Mouse (Mus musculus) gonadal fat pad, adult 2 months (tissue): ENCODE measurements at regions not wholly inside any gene's neighbourhood (a gene's known extent, or its start where the extent isn't known, plus 50 kb on each side); places are given as distances from the start of the nearest gene placed in this dataset.

Experiments
- DNase-seq: peaks from one replicate; pipeline ENCODE4 v3.0.0-alpha.2; 2012; ENCODE audit warnings: low read depth

DNA sequence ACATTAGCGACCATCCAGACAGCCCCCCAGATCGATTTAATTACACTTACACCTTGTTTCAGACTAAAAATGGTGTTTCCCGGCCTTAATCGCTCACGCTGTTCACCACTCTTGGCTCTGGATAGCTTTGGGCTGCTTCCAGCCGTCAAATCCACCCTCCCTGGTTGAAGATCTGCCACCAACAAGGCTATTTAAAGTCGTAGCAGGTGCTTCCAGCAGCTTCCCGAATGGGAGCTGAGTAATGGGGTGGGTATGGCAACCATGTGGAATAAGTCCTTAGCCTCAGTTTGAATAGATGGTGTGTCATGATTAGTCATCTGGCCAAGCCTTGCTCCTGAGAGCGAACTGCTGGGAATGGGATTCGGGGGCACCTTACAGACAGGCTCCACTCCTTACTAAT lies 312.8 kb upstream of the 4931429L15Rik start:
- no peak for DNase-seq

DNA sequence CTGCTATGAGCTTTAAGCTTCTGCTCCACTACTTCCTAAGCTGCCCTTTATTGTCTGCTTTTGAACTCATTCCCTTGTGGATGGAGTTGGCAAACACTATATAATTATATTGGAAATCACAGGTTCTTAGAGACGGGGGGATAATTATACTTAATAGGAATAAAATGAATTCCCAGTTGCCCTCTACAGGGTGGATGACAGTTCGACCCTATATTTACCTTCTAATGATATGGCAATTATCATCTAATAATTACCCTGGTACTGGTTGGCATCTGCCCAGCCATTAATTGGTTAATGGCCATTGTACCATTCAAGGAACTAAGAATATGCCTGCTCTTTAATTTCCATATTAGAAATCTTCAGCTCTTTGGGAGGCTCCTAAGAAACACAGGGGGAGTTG lies 302.5 kb upstream of the 4931429L15Rik start:
- no peak for DNase-seq

DNA sequence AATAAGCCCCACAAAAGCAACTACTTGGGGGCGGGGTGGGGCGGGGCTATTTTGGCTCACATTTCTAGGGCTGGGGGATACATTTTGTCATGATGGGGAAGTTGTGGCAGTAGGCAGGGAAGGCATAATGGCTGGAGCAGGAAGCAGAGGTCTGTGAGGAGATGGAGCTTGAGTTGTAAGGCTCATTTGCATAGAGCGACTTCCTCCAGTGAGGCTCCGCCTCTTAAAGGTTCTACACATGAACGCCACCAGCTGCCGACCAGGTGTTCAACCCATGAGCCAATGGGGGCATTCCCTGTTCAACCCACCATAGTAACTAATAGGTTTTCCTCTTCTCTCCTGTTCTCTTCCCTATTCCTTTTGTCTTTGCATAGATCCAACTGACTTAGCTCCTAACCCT lies 302.1 kb upstream of the 4931429L15Rik start:
- no peak for DNase-seq

DNA sequence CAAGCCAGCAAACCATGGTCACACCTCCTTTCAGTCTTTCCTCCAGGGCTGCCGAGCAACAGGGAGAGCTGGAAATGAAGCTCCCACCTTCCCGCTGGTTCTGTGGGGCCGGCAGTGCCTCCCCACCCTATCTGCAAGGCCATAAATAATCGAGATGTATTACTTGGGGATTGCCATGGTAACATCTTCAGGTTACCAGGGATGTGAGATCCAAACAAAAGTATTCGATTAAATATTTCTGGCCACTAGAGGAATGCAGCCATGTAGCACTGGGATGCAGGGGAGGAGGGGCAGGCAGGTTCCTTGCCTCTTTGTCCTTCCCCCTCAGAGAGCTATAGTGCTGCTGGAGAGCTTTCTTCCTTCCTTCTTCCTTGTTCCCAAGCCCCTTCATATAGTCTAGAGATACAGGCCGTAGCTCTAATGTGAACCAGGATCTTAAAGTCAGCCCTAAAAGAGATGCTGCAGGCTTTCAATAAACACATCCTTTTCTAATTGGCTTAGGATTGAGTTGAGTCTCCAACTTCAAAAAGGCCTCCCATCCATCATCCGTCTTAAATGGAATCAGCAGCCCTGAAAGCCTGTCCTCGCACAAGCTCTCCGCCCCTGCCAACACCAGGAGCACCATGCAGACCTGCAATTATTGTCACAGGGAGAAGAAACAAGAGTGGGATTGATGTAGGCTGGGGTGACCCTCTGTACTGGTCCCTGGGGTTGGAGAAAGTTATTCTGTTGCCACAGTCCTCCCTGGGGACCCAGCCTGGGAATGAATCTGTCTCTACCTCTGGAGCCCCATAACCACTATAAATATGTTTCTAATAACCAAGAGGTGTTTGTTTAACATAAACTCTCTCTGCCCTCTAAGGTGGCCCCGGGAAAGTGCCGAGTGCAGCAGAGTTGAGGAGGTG lies 290.6 kb upstream of the 4931429L15Rik start:
- no peak for DNase-seq

DNA sequence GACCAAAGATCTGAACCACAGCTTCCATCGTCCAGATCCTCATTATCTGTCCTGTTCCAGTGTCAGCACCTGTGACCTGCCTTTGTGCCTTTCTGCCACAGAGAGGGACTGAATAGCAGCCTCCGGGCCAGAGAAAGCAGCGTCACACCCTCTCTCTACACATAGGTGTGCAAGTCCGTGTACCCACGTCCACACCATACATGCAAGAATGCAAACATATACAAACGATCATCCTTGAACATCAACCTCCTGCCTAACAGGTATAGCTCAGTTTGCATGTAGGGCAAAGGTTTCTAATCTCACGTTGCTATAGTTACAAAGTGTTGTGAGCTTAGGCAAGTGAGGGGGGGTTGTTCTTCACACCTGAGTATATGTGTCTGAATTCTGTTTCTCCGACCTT lies 288.9 kb upstream of the 4931429L15Rik start:
- no peak for DNase-seq

DNA sequence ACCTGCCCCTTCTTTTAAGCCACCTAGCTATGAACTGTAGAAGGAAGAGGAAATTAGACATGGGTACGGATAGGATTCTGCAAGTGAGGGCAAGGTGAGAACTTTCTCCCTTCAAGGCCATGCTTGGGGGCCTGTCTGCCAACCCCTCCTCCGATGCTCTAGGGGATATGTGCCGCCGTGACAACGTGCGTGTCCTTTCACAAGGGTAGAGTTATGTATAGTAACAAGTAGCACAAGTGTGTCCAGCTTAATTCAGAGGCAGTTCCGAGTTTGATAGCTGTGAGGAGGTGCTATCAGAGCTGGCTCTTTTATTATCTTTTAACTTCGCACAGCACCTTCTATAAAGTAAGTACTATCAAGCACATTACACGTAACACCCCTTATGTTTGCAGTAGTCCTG lies 281.0 kb upstream of the 4931429L15Rik start:
- DNase-seq, result no peak

DNA sequence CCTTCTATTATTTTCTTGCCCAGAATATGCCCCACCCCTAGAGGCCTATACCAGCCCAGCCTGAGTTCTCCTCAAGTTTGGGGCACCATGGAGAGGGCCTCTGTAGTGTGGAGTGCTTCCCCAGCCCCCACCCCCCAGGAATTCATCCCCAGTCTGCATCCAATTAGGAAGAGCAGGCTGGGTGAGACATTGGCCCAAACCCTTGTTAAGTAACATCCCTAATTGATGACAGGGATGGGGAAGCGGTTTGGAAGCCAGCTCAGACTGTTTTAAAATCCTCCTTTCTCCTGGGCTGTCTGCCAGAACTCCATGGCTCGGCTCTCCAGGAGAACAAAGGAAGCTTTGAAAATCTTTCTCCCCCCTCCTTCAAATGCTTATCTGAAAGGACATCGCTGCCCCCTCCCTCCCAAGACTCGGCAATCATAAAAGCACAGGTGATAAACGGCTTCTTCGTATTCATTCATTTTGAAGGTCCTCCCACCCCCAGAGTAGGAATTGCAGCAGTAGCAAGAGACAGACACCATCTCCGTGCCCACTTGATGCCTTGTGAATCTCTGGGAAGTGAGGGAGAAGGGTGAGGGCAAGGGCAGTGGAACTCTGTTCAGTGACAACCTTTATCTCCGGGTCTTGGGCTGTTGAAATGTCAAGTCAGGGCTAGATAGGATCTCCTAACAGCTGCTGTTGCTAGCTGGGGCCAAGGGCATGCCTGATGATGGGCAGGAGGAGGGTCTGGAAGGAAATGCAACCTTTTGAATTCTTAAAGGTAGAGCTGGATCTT lies 280.3 kb upstream of the 4931429L15Rik start:
- no peak for DNase-seq

DNA sequence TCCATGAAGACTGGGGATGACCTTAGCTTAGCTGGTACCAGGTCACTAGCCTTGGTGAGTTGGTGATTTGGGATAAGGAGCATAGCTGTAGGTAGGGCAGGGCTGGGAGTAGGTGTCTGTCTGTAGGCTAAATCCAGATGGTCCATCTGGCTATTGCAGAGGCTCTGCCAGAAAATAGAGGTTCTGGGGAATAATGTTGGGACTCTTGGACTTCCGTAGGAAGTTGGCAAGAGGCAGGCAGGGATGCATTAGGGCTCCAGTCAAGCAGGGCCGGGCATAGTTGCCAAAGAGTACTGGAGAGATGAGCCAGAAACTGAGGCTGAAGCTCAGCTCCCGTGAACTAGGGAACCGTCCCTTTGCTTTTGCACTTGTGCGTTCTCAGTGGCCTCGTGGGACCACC lies 278.7 kb upstream of the 4931429L15Rik start:
- no peak for DNase-seq

DNA sequence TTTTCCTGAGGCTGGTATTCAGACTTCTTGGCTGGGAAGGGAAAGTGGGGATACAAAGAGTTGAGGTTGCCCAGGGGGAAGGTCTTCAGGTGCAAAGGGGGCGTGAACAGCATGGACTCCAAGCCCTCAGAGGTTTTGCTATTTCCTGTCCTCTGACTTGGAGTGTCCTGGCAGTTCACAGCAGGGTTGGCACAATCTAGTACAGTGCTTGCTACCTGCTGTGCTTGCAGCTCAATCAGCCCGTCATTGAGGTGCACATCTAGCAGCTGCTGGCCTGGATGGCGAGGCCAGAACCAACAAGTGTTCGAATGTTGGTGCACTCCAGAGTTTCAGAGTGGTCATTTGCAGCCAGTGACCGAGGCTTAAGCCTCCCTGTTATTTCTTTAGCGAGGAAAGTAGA lies 273.7 kb upstream of the 4931429L15Rik start:
- DNase-seq, result no peak

DNA sequence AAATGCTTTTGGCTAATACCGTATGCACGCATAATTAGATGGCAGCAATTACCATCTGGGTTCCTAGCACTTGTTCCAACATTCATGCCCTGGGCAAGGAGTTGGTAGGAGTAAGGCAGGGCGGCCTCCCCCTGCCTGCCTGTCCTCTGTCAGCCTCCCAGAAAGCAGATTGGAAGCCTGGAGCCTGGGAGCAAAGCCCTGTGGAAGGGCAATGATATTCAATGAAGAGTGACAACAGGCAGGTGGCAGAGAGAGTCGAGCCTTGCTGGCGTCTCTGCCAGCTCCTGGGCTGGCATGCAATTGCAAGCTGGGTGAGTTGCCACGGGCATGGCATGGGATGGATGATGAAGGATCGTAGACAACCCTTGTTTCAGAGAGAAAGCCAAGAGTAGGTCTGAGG lies 273.1 kb upstream of the 4931429L15Rik start:
- DNase-seq, result no peak

DNA sequence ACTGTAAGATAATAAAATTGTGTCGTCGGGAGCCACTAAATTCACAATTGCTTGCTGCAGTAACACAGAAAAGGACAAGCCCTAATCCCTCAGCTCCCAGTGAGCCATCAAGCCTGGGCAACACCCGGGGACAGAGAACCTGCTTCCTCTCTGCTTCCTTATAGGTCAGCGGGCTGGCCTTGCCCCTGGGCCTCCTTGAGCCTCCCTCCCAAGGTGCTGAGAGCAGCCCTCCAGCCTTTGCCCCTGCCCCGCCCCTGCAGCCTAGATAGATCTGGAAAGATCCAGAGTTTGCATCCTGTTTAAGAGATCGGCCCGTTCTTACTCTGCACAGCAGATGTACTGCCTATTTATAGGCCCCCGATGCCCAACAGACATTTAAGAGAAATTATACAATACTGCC lies 267.0 kb upstream of the 4931429L15Rik start:
- DNase-seq, result no peak

DNA sequence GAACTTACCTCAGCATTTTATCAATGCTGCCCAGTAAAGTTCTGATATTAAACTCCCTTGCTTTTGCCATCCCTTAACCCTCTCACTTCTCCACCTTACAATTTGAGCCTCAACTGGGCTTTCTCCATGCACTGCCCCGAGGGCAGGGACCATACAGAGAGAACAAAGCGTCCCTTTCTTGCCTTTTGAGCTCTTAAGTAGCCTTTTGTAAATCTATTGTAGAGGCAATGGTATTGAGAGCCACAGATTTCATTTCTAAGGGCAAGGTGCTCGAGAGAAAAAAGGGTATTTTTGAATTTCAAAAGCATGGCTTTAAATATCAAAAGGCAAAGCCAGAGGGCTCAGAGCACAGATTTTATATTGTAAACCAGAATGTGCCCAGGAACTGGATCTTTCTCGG lies 262.1 kb upstream of the 4931429L15Rik start:
- no peak for DNase-seq

DNA sequence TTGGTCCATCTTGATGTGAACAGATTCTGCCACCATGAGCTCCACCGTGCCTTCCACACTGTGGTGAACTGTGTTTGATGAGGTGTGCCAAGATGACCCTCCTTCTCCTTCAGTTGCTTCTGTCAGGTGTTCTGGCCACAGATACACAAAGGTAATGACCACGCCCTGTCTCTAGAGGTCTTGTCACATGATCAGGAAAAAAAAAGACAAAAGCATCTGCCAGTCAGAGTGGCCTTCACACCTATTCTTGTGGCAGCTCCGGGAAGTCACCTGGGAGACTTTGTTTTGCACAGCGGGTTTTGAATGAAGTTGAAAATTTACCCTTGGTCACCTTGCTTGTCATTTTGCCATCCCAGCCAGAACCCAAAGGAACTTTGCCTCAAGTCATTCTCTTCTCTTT lies 242.5 kb upstream of the 4931429L15Rik start:
- no peak for DNase-seq

DNA sequence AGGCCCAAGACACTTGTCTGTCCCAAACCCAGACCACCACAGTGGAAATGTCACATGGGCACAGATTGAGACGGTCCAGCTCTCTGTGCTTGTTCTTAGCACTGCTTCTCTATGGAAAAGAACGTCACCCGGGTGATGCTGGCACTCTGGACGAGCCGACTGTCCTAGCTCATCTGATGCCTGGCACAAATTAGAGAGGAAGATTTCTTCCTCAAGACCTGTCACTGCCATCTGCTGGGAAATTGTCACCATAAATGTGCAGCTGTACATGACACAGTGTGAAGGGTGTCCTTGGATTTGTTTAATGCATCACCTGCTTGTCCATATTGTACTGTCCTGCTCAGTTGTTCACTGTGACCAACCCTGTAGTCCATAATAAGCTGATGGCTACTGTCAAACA lies 238.7 kb upstream of the 4931429L15Rik start:
- no peak for DNase-seq

DNA sequence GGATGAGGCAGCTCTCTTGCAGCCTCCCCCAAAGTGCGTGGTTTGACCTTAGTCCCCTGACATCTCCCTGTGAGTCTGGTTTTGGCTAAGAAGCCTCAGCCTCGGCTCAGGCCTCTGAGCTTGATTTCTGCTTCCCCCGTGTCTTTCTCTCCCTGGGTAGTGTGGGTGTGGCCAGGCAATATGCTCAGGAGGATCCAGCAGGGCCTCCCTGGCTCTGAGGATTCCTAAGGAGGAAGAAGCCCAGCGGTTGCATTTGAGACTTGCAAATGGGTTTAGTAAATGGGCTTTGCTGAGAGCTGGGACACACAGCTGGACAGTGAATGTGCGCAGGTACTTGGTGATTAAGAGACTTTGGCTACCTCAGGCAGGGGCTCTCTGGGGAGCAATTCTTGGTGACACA lies 238.0 kb upstream of the 4931429L15Rik start:
- DNase-seq, result no peak

DNA sequence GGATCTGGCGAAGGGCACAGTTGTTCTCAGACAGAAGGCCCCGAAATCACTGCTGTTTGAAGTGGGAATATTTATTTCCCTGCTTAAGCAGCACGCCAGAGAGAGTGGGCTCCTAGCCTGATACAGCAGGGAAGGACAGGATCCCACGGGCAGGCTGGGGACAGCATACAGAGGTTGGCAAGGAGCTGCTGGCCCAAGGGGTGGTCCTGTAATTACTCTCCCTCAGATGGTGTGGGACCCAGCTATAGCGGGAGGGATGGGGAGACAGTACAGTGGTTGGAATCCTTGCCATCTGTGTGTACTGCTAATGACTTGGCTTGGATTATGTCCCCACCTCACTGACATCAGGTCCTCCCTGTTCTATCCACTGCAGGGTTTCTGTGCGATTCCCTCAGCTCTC lies 235.4 kb upstream of the 4931429L15Rik start:
- no peak for DNase-seq

DNA sequence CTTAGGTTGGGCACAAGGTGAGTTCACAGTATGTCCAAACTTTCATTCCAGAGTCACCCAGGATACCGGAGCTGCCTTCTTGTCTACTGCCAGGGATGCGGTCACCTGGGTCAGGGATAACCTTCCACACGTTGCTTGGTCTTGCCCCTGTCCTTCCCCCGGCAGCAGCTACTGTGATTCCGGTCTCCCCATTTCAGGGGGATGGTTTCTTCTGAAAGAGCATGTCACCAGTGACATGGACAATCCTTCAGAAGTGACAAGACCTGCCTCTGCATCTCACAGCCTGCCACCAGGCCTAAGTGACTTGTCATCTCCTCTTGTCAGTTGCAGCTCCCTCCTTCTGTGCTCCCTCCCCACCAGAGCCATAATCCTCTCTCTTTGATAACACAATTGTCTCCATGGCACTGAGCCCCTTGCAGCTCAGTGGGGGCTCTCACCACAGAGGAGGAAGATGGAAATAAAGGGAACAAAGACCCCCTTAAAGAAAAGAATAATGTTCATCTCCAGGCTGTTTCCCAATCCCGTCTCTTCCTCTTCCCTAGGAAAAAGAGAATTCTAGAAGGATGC lies 234.9 kb upstream of the 4931429L15Rik start:
- no peak for DNase-seq

DNA sequence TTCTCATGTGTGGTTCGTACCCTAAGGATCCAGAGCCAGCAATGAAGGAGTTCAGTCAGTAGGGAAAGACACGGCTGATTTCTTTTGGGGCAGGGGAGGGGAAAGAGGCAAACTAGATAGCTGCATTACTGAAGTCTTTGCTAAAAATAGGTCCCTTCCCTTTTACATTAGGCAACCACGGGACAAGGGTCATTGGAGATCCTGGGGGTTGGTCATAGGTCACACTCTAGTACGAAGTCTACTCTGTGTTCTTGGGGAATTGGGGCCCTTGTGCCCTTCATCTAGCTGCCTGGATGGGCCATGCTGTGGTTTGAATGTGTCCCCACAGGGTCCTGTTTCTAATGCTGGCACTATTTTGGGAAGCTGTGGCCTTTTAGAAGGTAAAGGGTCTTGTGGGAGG lies 229.6 kb upstream of the 4931429L15Rik start:
- no peak for DNase-seq

DNA sequence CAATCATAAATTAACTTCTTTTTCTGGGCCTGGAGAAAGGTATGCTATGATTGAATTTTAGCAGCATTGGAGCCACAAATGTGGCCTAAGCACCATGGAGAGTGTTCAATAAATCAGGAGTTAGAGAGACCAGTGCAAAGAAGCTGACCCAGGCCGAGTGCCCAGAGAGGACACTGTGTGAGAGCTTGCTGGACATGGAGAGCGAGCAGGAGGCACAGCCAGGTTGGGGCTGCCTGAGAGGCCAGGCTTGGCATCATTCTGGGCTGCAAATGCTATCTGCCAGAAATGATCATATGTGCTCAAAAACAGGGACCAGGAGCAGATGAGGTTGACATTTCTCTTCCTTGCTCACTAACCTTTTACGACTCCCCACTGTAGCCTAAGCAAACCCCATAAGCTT lies 224.5 kb upstream of the 4931429L15Rik start:
- no peak for DNase-seq

DNA sequence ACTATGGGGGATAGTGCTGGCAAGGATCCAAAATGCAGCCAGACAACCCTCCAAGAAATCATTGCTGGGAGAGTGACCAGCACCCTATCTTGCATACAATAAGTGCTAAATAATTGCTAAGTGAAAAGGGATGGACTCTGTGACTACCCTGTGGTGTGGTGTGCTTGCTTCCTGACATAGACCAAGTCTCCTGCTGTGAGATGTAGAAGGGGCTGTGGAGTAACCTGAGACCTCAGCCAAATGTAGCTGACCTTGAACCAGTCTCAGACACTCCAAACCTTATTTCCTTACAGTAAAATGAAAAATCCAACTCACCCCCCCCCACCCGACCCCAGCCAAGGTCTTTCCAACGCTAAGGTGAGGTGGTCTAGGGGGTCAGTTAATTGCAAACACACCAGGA lies 221.2 kb upstream of the 4931429L15Rik start:
- DNase-seq, result no peak

DNA sequence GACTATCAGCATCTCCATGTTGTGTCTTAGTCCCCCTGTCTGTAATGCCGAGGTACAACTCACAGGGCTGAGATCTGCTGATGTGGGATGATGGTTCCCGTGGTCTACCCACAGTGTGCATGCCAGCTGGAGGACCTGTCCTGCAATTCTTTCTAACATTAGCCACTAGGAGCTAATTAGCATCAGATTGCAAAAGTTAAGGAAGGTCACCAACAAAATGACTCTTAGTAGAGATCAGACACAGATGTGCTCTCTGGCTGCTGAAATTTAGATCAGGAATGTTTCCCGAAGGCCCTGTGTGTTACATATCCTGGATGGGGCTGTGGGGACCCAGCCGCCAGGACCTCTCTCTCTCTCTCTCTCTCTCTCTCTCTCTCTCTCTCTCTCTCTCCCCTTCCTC lies 218.8 kb upstream of the 4931429L15Rik start:
- DNase-seq, result no peak

DNA sequence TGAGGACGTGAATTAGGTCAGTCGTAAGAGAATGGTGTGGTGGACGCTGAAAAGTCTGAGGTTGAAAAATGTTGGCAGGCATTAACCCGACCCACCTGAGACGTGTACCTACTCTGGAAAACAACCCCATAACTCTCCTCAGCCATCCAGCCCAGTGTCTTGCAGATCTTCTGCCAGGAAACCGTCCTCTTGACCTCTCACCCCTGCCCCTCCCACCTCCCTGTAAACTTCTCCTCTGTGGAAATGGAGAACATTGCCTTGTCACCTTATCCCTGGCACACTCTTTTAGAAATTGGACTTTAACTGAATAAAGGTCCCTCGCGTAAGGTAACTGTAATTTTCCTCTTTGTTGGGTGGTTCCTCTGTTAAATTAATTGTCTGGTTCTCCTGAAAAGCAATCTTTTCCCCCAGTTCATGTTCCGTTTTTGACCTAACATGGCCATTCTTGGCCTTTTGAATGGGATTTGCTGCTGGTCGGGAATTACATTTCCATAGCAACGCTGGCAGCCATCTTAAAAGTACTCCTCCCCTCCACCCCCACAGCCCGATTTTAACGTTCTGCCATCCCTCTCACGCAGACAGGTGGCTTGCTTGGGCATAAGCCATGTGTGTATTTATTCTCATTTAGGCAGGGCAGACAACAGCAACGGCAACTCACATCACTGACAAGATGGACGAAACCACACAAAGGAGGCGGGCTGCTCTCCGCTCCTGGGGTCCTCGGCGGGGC lies 196.8 kb upstream of the 4931429L15Rik start:
- DNase-seq, result no peak
